Mouse (Mus musculus) lung, adult 2 months (tissue): ENCODE data around the gene Ermp1.

ENCODE experiments used
- CTCF ChIP-seq: fragments of 200-500 bp; IDR thresholded peaks from 2 replicates; pipeline ENCODE4 v1.5.1; 2011; ENCODE audit warnings: mild to moderate bottlenecking, low read length, control low read depth; ENCODE audit not compliant: insufficient read depth
- POLR2A ChIP-seq: fragments of 200-500 bp; IDR thresholded peaks from 2 replicates; pipeline ENCODE4 v1.6.1; 2011; ENCODE audit warnings: low read depth, mild to moderate bottlenecking, control low read depth, low read length, borderline replicate concordance; ENCODE audit errors: extremely low read depth

GRCm38 (mm10) chr19:29644747-29645146, 3.5 kb downstream of the Ermp1 start:
- TF ChIP-seq POLR2A (no peak), CTCF (no peak)
